Mouse (Mus musculus) mouse embryonic stem cell (cell line): ENCODE measurements around the gene Exoc2.

Experiments used
- in situ Hi-C, 2 experiments: fragments of 300-500 bp; cut with MboI; formaldehyde crosslinking; loops; 1 replicate in 1 of 2; 3 replicates in 1 of 2; pipeline ENCODE4 v1.14.3; 2019 to 2020; ENCODE audit warnings: low sequenced_read_pairs in 2 of 2, low pct_unique_long_range_greater_than_20kb in 1 of 2, mixed read lengths in 1 of 2; ENCODE audit not compliant: unreplicated experiment in 1 of 2

Gene Exoc2

DNA sequence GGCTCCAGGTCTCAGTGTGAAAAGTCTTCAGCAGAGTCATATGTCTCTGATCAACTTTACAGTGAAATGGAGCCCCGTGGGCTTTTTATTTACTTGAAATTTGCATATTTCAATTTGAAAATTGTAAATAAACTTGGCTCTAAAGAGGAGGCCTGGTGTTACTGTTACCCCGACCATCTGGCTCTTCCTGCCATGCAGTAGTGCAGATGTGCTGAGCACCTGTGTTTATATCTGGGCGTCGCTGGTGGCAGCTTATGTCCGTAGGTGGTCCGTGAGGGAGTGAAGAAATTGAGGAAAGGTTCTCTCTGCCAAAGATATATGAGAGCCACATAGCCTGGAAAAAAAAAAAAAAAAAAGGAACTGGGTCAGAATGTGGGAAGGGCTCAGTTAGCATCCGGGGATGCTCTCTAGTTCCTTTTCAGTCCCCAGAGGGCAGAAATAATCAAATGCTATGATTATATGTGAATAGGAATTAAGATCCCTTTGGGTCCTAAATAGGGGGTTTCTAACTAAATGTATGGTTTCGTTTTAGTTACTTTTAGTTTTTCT, 2.7 kb upstream of the Exoc2 start:
- in situ Hi-C loops = no loop called here

- in situ Hi-C loops = no loop called here
Measured at GRCm38 (mm10) chr13:30974247-30974630, 346 bp upstream of the Exoc2 start.

GRCm38 (mm10) chr13:30972102-30972501, 1.8 kb downstream of the Exoc2 start:
- in situ Hi-C loops = no loop called here

DNA sequence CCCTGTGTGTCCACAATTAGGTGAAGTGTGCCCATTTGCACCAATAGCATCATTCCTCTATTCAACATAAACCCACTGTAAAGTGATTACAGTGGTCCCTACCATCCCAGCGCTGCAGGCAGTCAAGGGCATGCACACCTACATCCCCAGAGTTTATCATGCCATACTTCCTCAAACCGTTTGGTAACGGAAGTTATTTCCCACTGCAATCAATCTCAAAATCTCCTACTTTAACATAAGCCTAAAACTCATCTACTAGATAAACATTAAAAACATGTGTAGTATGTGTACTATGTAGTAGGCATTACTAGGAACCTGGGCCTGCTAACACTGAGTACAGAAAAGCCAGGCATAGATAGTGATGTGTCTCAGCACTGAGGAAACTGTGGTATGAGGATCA, 2.8 kb downstream of the Exoc2 start:
- in situ Hi-C loops = no loop called here

DNA sequence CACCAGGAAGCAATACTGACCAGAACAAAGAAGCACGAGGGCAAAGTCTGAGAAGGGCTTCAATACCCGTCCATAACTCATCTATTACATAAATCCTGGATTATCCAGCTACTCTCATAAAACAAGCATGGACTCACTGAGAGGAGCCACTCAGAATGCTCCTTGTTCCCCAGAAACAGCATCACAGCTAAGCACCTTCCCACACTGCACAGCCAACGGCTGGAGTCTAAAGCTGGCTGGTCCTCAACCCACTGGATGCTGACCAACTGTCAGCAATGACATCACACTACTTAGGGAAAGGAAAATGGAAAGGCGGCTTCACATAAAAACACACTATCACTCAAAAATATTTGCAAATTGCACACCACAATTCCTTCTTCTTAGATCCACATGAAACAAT, 5.6 kb downstream of the Exoc2 start:
- in situ Hi-C loops = no loop called here

GRCm38 (mm10) chr13:30966507-30966911, 7.4 kb downstream of the Exoc2 start:
- in situ Hi-C loops = no loop called here

DNA sequence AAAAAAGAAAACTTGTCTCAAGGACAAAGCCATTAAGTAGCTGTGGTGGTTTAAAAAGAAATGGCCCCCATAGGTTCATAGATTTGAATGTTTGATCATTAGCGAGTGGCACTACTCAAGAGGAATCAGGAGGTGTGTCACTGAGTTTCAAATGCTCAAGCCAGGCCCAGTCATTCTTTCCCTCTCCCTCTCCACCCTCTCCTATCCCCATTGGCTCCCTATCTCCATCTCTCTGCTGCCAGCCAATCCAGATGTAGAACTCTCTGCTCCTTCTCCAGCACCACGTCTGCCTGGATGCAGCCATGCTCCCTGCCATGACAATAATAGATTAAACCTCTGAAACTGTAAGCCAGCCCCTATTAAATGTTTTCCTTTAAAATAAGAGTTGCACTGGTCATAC, 12.0 kb downstream of the Exoc2 start:
- in situ Hi-C loops = no loop called here

DNA sequence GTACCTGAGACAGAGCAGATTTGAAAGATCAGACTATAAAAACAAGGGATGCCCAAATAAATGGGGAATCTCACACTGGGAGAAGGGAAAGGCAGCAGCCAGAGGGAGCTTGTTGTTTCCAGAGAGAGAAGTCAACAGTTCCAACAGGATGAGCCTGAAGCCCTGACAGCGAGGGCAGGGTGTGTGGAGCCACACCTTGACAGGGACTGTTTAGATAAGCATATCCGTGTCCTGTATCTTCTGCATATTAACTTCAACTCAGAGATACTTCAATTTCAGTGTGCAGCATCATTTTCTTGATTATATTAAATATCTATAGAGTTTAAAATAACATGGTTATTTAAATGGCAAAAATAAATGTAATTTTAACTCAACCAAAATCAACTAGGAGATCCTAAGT, 13.2 kb downstream of the Exoc2 start:
- in situ Hi-C loops = no loop called here

GRCm38 (mm10) chr13:30953580-30953979, 20.3 kb downstream of the Exoc2 start:
- in situ Hi-C loops = no loop called here

DNA sequence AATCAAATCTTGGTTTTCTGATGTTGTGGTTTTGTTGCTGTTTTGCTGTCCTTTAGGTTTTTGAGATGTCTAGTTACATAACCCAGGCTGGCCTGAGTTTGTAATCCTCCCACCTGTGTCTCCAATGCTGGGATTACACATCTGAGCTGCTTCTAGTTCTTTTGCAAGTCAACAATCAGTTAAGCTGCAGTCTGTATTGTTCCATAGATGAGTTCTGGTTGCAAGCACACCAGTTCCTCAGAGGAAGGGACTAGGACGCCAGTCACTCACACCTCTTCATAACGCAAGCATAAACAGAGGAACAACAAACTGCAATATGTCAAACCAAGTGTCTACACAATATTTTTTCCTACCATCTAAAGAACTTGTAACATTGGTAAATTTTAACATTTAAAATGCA, 21.8 kb downstream of the Exoc2 start:
- in situ Hi-C loops = no loop called here

GRCm38 (mm10) chr13:30949181-30949580, 24.7 kb downstream of the Exoc2 start:
- in situ Hi-C loops = no loop called here

GRCm38 (mm10) chr13:30947540-30947939, 26.4 kb downstream of the Exoc2 start, which contains the start of gene Hus1b:
Gene Hus1b, minus strand, starts transcription at chr13:30947759.
- in situ Hi-C loops = no loop called here

DNA sequence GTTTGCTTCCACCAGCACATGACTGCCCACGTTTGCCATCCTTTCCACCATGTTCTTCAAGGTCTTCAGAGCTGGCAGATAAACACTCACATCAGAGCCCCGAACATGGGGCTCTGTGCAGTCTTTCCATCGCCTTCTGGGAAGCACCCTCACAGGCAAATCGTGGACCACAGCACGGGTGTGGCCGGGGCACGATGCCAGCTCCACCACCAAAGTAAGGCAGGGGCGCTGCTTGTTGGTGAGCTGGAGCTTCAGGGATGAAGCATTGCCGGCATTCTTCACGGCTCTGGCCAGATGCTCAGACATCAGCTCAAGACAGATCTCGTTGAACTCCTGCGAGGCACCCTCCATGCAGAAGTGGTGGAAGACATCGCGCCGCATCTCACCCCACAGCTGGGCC, 26.8 kb downstream of the Exoc2 start:
- in situ Hi-C loops = no loop called here

DNA sequence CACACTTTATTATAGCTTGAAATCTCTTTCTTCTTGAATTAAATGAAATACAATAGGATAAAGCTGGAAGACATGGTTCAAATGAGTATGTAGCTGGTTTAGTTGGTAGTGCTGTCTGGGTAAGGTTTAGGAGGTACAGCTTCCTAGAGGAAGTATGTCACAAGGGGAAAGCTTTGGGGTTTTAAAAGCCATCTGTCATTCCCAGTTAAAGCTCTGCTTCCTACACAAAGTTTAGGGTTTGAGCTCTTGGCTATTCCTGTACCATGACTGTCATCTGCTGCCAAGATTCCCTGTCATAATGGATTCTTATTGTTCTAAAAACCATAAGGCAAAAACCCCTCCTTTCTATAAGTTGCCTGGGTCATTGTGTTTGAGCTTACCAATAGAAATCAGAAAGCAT, 28.1 kb downstream of the Exoc2 start:
- in situ Hi-C loops = no loop called here

GRCm38 (mm10) chr13:30932972-30933371, 40.9 kb downstream of the Exoc2 start:
- in situ Hi-C loops = no loop called here

GRCm38 (mm10) chr13:30931613-30932012, 42.3 kb downstream of the Exoc2 start:
- in situ Hi-C loops = no loop called here

DNA sequence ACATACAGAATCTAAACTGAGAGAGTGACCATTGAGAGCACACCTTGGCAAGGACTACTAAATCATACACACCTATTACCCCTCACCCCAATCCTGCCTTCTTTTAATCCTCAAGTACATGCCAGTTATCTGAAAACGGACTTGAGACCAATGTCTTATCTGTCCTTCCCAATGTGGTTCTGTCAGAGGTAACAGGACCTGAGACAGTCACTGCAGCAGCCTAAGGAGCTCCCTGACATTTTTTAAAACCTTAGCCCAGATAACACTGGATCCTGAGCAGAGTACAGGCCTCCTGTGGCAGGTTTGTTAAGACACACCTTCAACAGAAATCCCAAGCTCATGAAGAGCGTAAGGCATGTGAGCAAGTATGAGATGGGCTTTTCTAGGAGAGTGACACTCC, 44.8 kb downstream of the Exoc2 start:
- in situ Hi-C loops = no loop called here

- in situ Hi-C loops = no loop called here
Measured at GRCm38 (mm10) chr13:30924269-30924668, 49.6 kb downstream of the Exoc2 start.

DNA sequence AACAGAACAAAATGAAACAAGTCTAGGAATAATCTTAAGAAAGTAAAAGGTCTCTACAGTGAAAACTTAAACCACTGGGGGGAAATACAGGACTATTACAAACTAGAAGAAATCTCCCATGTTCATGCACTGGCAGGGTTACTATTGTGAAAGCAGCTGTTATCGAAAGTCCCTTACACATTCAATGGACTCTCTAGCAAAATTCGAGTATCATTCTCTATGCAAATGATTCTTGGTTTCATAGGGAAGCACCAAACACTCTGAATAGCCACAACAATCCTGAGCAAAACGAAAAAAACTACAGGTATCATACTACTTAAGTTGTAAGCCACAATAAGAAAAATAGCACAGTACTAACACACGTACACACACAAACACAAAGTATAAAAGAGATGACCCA, 52.0 kb downstream of the Exoc2 start:
- in situ Hi-C loops = no loop called here

- in situ Hi-C loops = no loop called here
Measured at GRCm38 (mm10) chr13:30913757-30914156, 60.1 kb downstream of the Exoc2 start.

DNA sequence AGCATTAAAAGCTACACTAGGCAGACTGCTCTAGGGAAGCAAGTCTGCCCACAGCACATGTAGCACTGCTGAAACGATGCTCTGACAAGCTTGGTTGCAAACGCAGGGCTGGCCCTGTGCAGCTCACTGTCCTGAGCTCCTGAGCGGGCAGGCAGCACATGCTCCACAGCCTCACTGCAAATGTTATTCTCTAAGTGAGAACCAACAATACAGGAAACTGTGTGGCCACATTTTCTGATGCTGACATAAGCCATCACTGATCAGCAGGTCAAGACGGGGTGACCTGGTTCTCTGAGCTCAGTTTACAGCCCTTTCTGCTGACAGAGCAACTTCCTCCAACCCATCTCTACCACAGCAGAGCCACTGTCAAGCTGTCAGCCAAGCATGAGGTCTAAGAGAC, 60.9 kb downstream of the Exoc2 start:
- in situ Hi-C loops = no loop called here
